8 mouse cellular contexts compared by ENCODE assay signal in genomic region chr10:99203577-99204487, GRCm38 (mm10). TPM values are rescaled to one million over a fixed set of nuclear protein-coding genes. Genes with fewer than 3 reads are reported as not detected.
A peak's percentile ranks its signal among the peaks of the same experiment; 100 is the strongest.
DNase-seq lines count a peak whose midpoint lies in the region; ATAC-seq lines count a peak whose summit lies in the region.

No protein-coding gene starts in this region.

- DNase-seq in adrenal gland, adult (ENCODE audit: inconsistent age in 2 of 2, low spot score in 1 of 2), result peak; percentile 47 to 82
- no peak for DNase-seq in adrenal gland, postnatal 4 days (ENCODE audit: low spot score in 2 of 2)
- DNase-seq in kidney, postnatal 14 days, result peak; percentile 62
- peak; percentile 58 for DNase-seq in testis, postnatal 10 days (ENCODE audit: low spot score)
- DNase-seq in frontal cortex, postnatal 25 days (ENCODE audit: low spot score in 2 of 2), result no peak

- H3K9me3 ChIP-seq in heart, embryonic 13.5 days, result no peaks in the 10 kb centered on the region
- no peaks in the 10 kb centered on the region for H3K9me3 ChIP-seq in megakaryocyte, embryonic 14.5 days

- H3K4me2 ChIP-seq in heart, embryonic 13.5 days, result peak overlapping the region; percentile 76

- peaks cover 9% of the 10 kb centered on the region for H3K4me1 ChIP-seq in brown adipose tissue, adult 24 weeks (ENCODE audit: control insufficient read depth, insufficient read depth, insufficient read length, low read length)
- peaks cover 28% of the 10 kb centered on the region for H3K4me1 ChIP-seq in heart, embryonic 13.5 days
- H3K4me1 ChIP-seq in megakaryocyte, embryonic 14.5 days, result peaks cover 15% of the 10 kb centered on the region

- H3K36me3 ChIP-seq in heart, embryonic 13.5 days, result no peaks in the 10 kb centered on the region
- no peaks in the 10 kb centered on the region for H3K36me3 ChIP-seq in megakaryocyte, embryonic 14.5 days (replicated peaks; ENCODE audit: low read length)

- peak overlapping the region; percentile 60 for H3K4me3 ChIP-seq in brown adipose tissue, adult 24 weeks (ENCODE audit: insufficient read depth, low read depth, low read length)
- H3K4me3 ChIP-seq in heart, embryonic 13.5 days, result peak overlapping the region; percentile 44
- H3K4me3 ChIP-seq in megakaryocyte, embryonic 14.5 days (replicated peaks), result peak overlapping the region; percentile 76

- no peaks in the 10 kb centered on the region for H3K27me3 ChIP-seq in heart, embryonic 13.5 days (replicated peaks)
- peaks cover 18% of the 10 kb centered on the region for H3K27me3 ChIP-seq in megakaryocyte, embryonic 14.5 days (replicated peaks)

- H3K27ac ChIP-seq in brown adipose tissue, adult 24 weeks (replicated peaks; ENCODE audit: low read depth, low read length), result peak overlapping the region; percentile 67
- peak overlapping the region; percentile 81 for H3K27ac ChIP-seq in heart, embryonic 13.5 days (replicated peaks)

- ATAC-seq in heart, embryonic 13.5 days (ENCODE audit: extremely low read depth, insufficient number of reproducible peaks, low FRiP score, low TSS enrichment), result no peak

- H3K9ac ChIP-seq in heart, embryonic 13.5 days, result peak overlapping the region; percentile 78

- WGBS in heart, embryonic 13.5 days, result under 1% methylated on average over 29 of the region's 29 CpGs

RNA-seq across cellular contexts. Expression of gene Dusp6, which starts 59.2 kb away (rescaled TPM):
- 100 to 1,000 TPM; 117 to 123 TPM for total RNA-seq in adrenal gland, postnatal 4 days (2021)
- 47.6 and 47.7 TPM in 2 replicates for polyA plus RNA-seq in brown adipose tissue, adult 24 weeks (2012; ENCODE audit: insufficient read depth, insufficient read length, missing spikeins)
- 39.4 and 40.6 TPM in 2 replicates for polyA plus RNA-seq in heart, embryonic 13.5 days (2015; fragmentation: Nextera tagmentation; extraction: Ambion mirVana)
- 1.9 and 9.2 TPM in 2 replicates for polyA plus RNA-seq in megakaryocyte, embryonic 14.5 days (2012; ENCODE audit: insufficient read depth, low replicate concordance)

Comparison
In these comparisons a context has a peak if more than half of its experiments do, and no peak if none do; other contexts are left out.
1. DNase-seq: peak in adrenal gland, adult (2 of 2), kidney, postnatal 14 days (single experiment) and testis, postnatal 10 days (single experiment); none in adrenal gland, postnatal 4 days (0 of 2) and frontal cortex, postnatal 25 days (0 of 2).
2. Peak in every context shown above with its lines, with median percentiles within 50 percentile points of each other: H3K4me3 ChIP-seq.